Mouse (Mus musculus): ENCODE measurements around the gene Reep6. TPM values are rescaled to one million over a fixed set of nuclear protein-coding genes. Genes with fewer than 3 reads are reported as not detected.

Reep6 gene
- polyA plus RNA-seq (2017; shearing (Covaris generic)), result not detected

DNA sequence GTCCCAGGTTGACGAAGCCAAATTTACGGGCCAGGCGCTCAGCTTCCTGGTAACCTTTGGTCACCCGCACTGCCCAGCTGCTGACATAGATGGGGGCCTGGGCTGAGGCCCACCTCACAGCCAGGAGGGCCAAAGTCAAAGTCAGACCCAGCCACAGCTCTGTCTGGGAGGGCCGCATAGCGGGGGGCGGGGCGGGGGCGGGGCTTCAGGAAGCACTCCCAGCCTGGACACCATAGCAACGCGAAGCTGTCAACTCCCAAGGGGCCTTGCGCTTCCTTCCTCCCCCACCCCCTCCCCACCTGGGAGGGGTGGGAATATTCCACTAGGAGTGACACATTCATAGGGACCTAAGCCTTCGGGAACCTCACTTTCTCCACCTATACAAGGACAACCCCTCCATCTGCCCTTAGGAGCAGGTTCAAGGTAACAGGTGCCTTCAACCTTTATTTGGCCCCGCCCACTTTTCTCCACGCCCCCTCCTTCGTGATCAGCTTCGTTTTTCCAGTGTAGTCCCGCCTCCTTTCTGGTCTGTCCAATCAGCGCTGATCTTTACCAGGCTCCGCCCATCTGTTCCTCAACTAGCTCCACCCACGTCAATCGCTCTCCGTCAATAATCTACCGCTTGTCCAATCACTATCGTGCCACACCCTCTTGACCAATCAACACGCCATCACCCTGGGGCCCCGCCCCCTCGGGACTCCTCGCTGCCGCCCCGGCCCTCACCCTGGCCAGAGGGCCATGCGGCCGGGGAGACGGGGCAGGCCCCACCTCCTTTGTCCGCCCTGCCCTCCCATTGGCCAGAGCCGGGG lies at the start of gene Reep6, which contains the start of gene Pcsk4:
TSS of gene Reep6 (plus strand) at position 681 of the 809 bp plus-strand sequence.
TSS of gene Pcsk4 (minus strand) at position 226 of the 809 bp plus-strand sequence.

DNA sequence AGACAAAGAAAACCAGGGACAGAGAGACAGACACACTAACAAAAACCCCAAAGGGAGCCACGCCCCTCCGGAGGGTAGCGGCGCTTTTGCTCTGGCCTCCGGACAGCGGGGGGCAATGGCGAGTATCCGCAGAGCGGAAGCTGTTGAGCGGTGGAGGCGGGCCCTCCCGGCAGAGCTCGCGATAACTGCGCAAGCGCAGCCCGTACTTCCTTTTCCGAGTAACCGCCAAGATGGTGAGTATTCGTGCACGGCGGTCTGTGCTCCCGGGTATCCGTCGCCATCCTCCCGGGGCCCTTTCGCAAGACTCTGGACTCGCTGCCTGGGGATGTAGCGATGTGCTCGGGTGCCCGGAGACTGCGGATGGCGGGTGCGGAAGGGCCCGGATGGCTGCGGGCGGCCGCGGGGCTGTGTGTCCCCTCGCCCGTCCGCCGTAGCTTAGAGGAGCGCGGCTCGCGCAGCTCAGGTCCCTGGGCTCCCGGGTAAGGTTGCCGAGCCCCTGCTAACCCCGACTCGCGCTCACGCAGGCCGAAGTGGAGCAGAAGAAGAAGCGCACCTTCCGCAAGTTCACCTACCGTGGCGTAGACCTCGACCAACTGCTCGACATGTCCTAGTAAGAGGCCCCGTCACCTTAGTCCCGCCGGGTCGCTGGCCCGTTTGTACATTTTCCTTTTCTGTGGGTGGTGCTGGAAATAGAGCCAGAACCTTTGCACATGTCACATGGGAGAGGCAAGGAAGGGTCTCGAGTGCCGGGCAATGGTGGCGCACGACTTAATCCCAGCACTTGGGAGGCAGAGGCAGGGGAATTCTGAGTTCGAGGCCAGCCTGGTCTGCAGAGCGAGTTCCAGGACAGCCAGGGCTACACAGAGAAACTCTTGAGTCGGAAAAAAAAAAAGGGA lies 37.3 kb upstream of the Reep6 start, which contains the start of gene Rps15:
TSS of gene Rps15 (plus strand) at position 203 of the 896 bp plus-strand sequence.

DNA sequence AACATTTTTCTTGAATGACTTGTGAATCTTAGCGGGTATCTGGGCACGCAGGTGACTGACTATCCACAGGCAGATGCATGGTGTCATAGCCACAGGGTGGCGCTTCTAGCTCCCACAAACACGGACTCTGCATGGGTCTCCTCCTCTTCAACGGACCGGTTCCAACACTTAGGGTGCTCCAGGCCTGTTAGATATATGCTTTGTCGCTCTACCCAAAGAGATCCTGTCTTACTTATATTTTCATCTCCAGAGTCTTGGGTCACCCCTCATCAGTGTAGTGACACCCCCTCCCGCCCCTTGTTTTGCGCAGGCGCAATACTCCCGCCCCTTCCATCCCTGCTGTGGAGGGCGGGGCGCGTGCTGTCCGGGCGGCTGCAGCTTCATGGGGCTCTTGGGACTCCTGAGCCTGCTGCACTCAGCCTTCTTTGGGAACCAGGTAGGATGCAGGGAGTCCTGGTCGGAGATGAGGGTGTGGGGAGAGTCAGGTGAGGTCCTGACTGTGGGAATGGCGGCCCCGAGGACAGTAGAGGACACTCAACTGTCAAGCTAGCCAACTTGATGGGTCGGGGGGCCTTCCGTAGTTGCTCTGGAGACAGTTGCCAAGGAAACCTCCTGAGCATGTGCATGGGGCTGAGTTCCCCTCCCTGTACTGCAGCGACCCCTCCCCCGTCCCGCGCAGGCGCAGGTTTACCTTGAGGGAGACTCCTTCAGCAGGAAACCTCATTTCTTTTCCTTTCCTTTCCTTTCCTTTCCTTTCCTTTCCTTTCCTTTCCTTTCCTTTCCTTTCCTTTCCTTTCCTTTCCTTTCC lies 33.9 kb upstream of the Reep6 start, which contains the start of gene Apc2:
TSS of gene Apc2 (plus strand) at position 360 of the 808 bp plus-strand sequence.

DNA sequence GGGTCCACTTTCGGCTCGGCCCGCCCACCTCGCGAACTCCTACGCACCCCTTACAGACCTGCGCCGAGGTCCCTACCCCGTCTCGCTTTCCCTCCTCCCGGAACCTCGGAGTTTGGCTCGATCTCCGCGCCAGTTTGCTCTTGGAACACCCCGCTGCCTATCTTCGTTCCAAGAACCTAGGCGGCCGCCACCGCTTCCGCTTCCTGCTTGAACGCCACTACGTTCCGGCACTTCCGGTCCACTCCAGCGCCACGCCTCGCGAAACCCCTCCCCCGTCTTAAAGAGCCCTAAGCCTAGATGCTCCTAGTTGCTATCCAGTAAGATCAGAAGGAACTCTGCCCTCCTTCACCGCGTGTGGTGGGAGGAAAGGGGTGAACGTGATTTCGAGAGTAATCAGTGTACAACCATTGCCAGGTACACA lies 9.4 kb upstream of the Reep6 start, which contains the start of gene 2310011J03Rik:
TSS of gene 2310011J03Rik (minus strand) at position 198 of the 421 bp plus-strand sequence.

DNA sequence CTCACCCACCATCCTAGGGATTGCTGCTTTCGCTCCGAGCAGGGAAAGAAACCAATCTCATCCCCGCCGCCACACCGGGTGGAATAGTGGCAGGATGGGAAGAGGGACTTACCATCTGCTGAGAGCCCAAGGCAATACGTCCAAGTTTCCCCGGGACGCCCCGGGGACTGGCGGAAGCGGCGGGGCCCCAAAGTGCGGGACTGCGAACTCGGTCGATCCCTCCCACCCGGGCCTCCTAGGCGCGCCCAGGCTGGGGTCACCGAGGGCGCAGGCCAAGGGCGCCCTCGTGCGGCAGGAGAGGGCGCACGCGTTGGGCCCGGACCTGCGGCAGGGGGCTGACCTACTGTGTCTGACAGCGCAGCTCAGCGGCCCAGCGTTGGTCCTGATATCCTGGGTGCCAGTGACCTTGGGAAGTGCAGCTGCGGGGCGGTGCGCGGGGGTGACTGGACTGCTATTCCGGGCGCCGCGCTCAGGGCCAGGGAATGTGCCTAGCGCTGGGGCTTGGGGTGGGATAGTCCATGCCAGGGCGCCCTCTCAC lies 18.6 kb downstream of the Reep6 start, which contains the start of gene Adamtsl5:
TSS of gene Adamtsl5 (minus strand) at position 169 of the 538 bp plus-strand sequence.

DNA sequence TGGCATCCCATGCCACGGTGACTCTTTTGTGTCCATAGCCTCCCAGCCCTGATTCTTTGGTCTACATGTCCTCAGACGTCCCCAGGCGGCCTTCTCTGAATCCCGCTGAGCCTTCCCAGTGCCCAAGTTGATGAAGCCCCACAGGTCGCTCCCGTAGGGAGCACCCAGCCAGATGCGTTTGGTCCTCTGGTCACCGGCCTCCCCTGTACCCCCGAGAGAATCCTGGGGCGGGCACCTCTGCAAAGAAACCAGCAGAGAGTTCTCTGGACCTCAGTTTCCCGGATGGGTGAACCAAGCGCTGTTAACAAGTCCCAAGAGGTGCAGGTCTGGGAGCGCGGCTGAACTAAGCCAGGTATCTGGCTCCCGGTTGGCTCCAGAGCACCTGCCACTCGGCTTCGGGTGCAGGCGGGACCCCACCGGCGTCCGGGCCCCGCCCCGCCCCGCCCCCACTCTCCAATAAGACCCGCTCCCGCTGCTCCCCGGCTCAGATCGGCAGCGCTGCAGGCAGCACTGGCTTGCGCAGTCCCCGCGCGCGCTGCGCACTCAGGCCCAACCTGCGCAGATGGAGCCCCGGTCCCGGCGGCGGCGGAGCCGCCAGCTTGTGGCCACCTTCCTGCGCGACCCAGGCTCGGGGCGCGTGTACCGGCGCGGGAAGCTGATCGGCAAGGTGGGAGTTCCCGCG lies 26.4 kb downstream of the Reep6 start, which contains the start of gene Plk5:
TSS of gene Plk5 (plus strand) at position 459 of the 682 bp plus-strand sequence.

Other genes starting within 250 kb of the Reep6 start
- 60.3 TPM for gene Sbno2, start 224.4 kb upstream of the Reep6 start, polyA plus RNA-seq (2017; shearing (Covaris generic))
- 31.4 TPM for gene Stk11, start 214.2 kb upstream of the Reep6 start, polyA plus RNA-seq (2017; shearing (Covaris generic))
- gene Atp5d, start 191.3 kb upstream of the Reep6 start, polyA plus RNA-seq (2017; shearing (Covaris generic)), result 367 TPM
- 5.3 TPM for gene Cbarp, start 189.1 kb upstream of the Reep6 start, polyA plus RNA-seq (2017; shearing (Covaris generic))
- gene Midn, start 181.7 kb upstream of the Reep6 start, polyA plus RNA-seq (2017; shearing (Covaris generic)), result 4.4 TPM
- 232 TPM for gene Cirbp, start 164.0 kb upstream of the Reep6 start, polyA plus RNA-seq (2017; shearing (Covaris generic))
- 18.9 TPM for gene 1600002K03Rik, start 157.0 kb upstream of the Reep6 start, polyA plus RNA-seq (2017; shearing (Covaris generic))
- 0.41 TPM for gene Efna2, start 150.5 kb upstream of the Reep6 start, polyA plus RNA-seq (2017; shearing (Covaris generic))
- 66.2 TPM for gene Mum1, start 103.5 kb upstream of the Reep6 start, polyA plus RNA-seq (2017; shearing (Covaris generic))
- gene Ndufs7, start 80.8 kb upstream of the Reep6 start, polyA plus RNA-seq (2017; shearing (Covaris generic)), result 159 TPM
- gene Gamt, start 68.9 kb upstream of the Reep6 start, polyA plus RNA-seq (2017; shearing (Covaris generic)), result 1.8 TPM
- 78.1 TPM for gene Dazap1, start 68.5 kb upstream of the Reep6 start, polyA plus RNA-seq (2017; shearing (Covaris generic))
- 748 TPM for gene Rps15, start 37.5 kb upstream of the Reep6 start, polyA plus RNA-seq (2017; shearing (Covaris generic))
- 0.05 TPM for gene Apc2, start 34.0 kb upstream of the Reep6 start, polyA plus RNA-seq (2017; shearing (Covaris generic))
- 29.9 TPM for gene 2310011J03Rik, start 9.4 kb upstream of the Reep6 start, polyA plus RNA-seq (2017; shearing (Covaris generic))
- 1.8 TPM for gene Pcsk4, start 455 bp upstream of the Reep6 start, polyA plus RNA-seq (2017; shearing (Covaris generic))
- gene Adamtsl5, start 18.5 kb downstream of the Reep6 start, polyA plus RNA-seq (2017; shearing (Covaris generic)), result not detected
- gene Plk5, start 26.5 kb downstream of the Reep6 start, polyA plus RNA-seq (2017; shearing (Covaris generic)), result not detected
- 7.3 TPM for gene Mex3d, start 57.7 kb downstream of the Reep6 start, polyA plus RNA-seq (2017; shearing (Covaris generic))
- 92.9 TPM for gene Mbd3, start 69.6 kb downstream of the Reep6 start, polyA plus RNA-seq (2017; shearing (Covaris generic))
- gene Uqcr11, start 76.9 kb downstream of the Reep6 start, polyA plus RNA-seq (2017; shearing (Covaris generic)), result 115 TPM
- 88.8 TPM for gene Tcf3, start 103.7 kb downstream of the Reep6 start, polyA plus RNA-seq (2017; shearing (Covaris generic))
- 0.07 TPM for gene Onecut3, start 164.9 kb downstream of the Reep6 start, polyA plus RNA-seq (2017; shearing (Covaris generic))
- 0.10 TPM for gene Atp8b3, start 209.2 kb downstream of the Reep6 start, polyA plus RNA-seq (2017; shearing (Covaris generic))
- gene Rexo1, start 231.6 kb downstream of the Reep6 start, polyA plus RNA-seq (2017; shearing (Covaris generic)), result 55.7 TPM
- gene Klf16, start 247.4 kb downstream of the Reep6 start, polyA plus RNA-seq (2017; shearing (Covaris generic)), result 16.2 TPM

All from effector memory CD4-positive, alpha-beta T cell, adult 7 months (primary cell).